Mouse (Mus musculus): ENCODE data around the gene Nrros. TPM values are rescaled to one million over a fixed set of nuclear protein-coding genes. Genes with fewer than 3 reads are reported as not detected.

Nrros gene
- total and polyA plus RNA-seq, 3 experiments = 3.9 to 9.5 (median 4.7) TPM

DNA sequence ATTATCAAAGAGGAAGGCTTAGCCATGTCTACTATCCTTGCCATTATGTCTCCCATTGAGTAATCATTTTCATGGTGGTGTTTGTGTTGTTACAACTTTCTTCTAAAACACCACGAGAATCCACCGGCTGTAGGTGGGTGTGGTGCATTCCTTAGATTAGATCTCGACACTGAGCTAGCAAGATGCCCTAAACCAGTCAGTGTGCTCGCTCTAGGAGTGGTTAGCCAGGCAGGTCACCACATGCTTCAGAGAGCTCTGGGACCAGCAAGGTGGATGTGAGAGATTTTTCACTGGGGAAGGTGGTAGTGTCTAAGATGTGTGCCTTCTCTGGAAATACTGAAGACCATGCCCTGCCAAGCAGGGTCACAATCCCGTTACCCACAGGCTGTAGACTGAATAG, 49.2 kb downstream of the Nrros start:
- TF ChIP-seq POLR2A (IDR thresholded peaks at IDR 0.05; ENCODE audit: insufficient read depth, low read depth, low read length) = no peak
- TF ChIP-seq EP300 (IDR thresholded peaks at IDR 0.05; ENCODE audit: insufficient read depth, low read depth, low read length) = no peak
- TF ChIP-seq CTCF (IDR thresholded peaks at IDR 0.05) = no peak
- Histone ChIP-seq H3K27ac (no peak overlapping the region), H3K36me3 (ENCODE audit: control insufficient read depth, insufficient read depth, low read length) (no peaks in the 10 kb centered on the region), H3K4me1 (ENCODE audit: control insufficient read depth, insufficient read depth, low read length) (peaks cover 7% of the 10 kb centered on the region), H3K9ac (ENCODE audit: low read depth, low read length) (no peak overlapping the region), H3K27me3 (ENCODE audit: control insufficient read depth, insufficient read depth, low read length) (no peaks in the 10 kb centered on the region), H3K79me2 (replicated peaks; ENCODE audit: control insufficient read depth, insufficient read depth, low read length) (no peaks in the 10 kb centered on the region), H3K4me3 (no peak overlapping the region)
- no peak for DNase-seq
- intact Hi-C loops (cut with DNase I) = loop anchor here (2.0 to 5.0 kb wide), 2 partner anchors 49 to 86 kb away; partner anchors contain the start of gene Nrros
- WGBS = 36% methylated on average over 5 of the region's 5 CpGs

DNA sequence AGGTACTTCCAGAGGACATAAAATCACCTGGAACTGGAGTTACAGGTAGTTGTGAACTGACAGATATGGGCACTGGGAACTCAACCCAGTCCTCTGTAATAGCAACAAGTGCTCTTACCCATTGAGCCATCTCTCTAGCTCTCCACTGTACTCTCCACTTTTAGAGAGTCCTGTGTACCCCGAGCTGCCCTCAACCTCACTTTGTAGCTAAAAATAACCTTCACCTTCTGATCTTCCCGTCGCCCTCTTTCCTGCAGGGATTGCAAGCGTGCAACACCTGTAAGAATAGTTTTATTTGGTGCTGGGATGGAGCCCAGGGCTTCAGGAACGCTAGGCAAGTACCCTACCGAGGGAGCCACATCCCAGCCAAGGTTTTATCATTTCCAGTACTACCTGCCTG, 49.6 kb downstream of the Nrros start:
- H3K4me1 ChIP-seq (ENCODE audit: control insufficient read depth, insufficient read depth, low read length) = peaks cover 7% of the 10 kb centered on the region
- H3K9ac ChIP-seq (ENCODE audit: low read depth, low read length) = no peak overlapping the region
- 30% methylated on average over 6 of the region's 6 CpGs for WGBS
- H3K79me2 ChIP-seq (replicated peaks; ENCODE audit: control insufficient read depth, insufficient read depth, low read length) = no peaks in the 10 kb centered on the region
- H3K36me3 ChIP-seq (ENCODE audit: control insufficient read depth, insufficient read depth, low read length) = no peaks in the 10 kb centered on the region
- no peak overlapping the region for H3K4me3 ChIP-seq
- TF ChIP-seq EP300 (IDR thresholded peaks at IDR 0.05; ENCODE audit: insufficient read depth, low read depth, low read length) = no peak
- TF ChIP-seq POLR2A (IDR thresholded peaks at IDR 0.05; ENCODE audit: insufficient read depth, low read depth, low read length) = no peak
- TF ChIP-seq CTCF (IDR thresholded peaks at IDR 0.05) = no peak
- H3K27me3 ChIP-seq (ENCODE audit: control insufficient read depth, insufficient read depth, low read length) = no peaks in the 10 kb centered on the region
- intact Hi-C loops (cut with DNase I) = loop anchor here (1.0 to 5.0 kb wide), 3 partner anchors 49 to 384 kb away; partner anchors contain the start of gene Nrros
- no peak overlapping the region for H3K27ac ChIP-seq
- no peak for DNase-seq

DNA sequence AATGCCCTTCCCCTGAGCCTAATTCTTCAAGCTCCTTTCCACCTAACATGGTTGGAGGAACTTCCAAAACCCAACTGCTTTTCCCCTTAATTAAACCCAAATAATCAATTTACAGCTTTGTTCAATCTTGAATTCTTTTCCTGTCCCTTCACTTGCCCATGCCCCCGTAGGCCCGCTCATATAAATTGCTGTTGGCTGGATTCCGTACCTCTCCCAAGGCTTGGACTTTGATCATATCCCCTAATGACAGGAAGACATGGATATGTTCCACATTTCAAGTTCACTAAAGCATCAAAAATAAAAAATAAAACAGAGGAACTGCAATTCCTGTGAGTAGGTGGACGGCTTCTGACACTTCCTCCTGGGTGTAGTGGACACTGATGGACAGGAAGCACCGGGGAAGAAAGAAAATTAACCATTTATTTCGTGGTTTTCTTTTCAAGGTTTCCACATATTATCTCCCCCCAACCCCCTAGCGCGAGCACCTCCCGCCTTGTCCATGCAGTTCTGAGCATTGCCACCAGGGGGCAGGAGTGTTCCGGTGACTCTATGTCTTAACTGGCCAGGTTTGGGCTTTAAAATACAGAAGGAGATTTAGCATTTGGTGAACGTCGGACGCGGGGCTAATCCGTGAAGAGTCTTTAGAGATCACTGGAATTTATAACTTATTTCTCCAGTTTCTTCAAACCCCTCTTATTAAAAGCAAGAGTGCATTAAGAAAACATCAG, 50.3 kb downstream of the Nrros start:
- no peak overlapping the region for H3K27ac ChIP-seq
- H3K9ac ChIP-seq (ENCODE audit: low read depth, low read length) = no peak overlapping the region

DNA sequence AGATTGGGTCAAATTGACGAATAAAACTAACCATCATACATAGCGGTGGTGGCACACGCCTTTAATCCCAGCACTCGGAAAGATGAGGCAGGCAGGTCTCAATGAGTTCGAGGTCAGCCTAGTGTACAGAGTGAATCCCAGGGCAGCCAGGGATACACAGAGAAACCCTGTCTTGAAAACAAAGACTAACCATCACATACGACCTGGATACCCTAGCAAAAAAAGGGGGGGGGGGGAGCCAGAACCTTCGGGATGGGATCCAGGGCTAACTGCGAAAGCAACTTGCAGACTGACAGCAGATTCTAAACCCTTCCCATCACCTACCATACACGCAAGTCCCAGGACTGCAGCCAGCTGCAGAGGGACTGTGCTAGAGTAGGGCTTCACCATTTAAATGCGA, 51.0 kb downstream of the Nrros start:
- no peak for DNase-seq
- intact Hi-C loops (cut with DNase I) = no loop called here

More for the DNA sequence above, 50.3 kb downstream of the Nrros start:
- Histone ChIP-seq H3K36me3 (ENCODE audit: control insufficient read depth, insufficient read depth, low read length) (no peaks in the 10 kb centered on the region), H3K4me3 (no peak overlapping the region), H3K79me2 (replicated peaks; ENCODE audit: control insufficient read depth, insufficient read depth, low read length) (no peaks in the 10 kb centered on the region), H3K27me3 (ENCODE audit: control insufficient read depth, insufficient read depth, low read length) (no peaks in the 10 kb centered on the region), H3K4me1 (ENCODE audit: control insufficient read depth, insufficient read depth, low read length) (peaks cover 7% of the 10 kb centered on the region)
- TF ChIP-seq EP300 (IDR thresholded peaks at IDR 0.05; ENCODE audit: insufficient read depth, low read depth, low read length) = peak; percentile 69; the same call in 1 of the 2 replicates
- TF ChIP-seq POLR2A (IDR thresholded peaks at IDR 0.05; ENCODE audit: insufficient read depth, low read depth, low read length) = 0 out of 2 replicates have a peak, but pooled peaks have one; percentile 18
- no peak; the same call in 1 of the 2 replicates for TF ChIP-seq CTCF (IDR thresholded peaks at IDR 0.05)
- 9% methylated on average over 15 of the region's 15 CpGs for WGBS
- intact Hi-C loops (cut with DNase I) = loop anchor here (1.0 to 5.0 kb wide), 2 partner anchors 87 to 384 kb away; no protein-coding TSS in a partner anchor
- peak; percentile 81 to 91 for DNase-seq

DNA sequence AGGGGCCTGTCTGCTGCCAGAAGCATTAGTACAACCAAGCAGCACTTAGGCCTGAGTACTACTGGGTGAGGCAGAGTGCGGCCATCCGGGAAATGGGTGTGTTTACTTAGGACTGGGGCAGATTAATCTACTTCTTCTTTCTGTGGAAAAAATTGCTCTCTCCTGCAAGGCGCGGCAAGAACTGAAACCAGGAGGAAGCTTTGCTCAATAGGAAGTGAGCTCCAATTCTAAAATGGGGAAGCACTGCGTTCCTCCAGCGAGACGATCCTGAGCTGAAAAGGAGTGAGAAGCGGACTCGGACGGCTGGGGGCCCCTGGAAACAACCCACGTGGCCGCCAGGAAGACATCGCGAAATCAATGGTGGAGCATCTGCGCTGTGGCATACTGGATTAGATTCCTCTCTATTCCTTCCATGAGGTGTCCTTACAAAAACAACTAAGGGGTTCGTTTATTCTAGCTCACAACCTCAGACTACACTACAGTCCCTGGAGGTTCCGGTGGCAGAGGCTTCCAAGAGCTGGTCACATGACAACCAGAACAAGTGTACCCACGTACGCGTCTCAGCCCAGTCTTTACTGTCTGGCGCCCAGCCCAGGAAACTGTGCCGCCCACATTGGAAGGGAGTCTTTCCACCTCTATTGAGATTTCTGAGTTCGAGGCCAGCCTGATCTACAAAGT, 51.7 kb downstream of the Nrros start:
- no peaks in the 10 kb centered on the region for H3K27me3 ChIP-seq (ENCODE audit: control insufficient read depth, insufficient read depth, low read length)
- peak overlapping the region; percentile 68 for H3K27ac ChIP-seq
- no peak overlapping the region for H3K4me3 ChIP-seq
- H3K9ac ChIP-seq (ENCODE audit: low read depth, low read length) = peak overlapping the region; percentile 44; the same call in 1 of the 2 replicates
- WGBS = 37% methylated on average over 23 of the region's 23 CpGs
- no peak for TF ChIP-seq POLR2A (IDR thresholded peaks at IDR 0.05; ENCODE audit: insufficient read depth, low read depth, low read length)
- no peak for TF ChIP-seq CTCF (IDR thresholded peaks at IDR 0.05)
- no peak for TF ChIP-seq EP300 (IDR thresholded peaks at IDR 0.05; ENCODE audit: insufficient read depth, low read depth, low read length)
- peak; percentile 68 to 81 for DNase-seq
- no peaks in the 10 kb centered on the region for H3K79me2 ChIP-seq (replicated peaks; ENCODE audit: control insufficient read depth, insufficient read depth, low read length)
- intact Hi-C loops (cut with DNase I) = no loop called here
- peaks cover 7% of the 10 kb centered on the region for H3K4me1 ChIP-seq (ENCODE audit: control insufficient read depth, insufficient read depth, low read length)
- H3K36me3 ChIP-seq (ENCODE audit: control insufficient read depth, insufficient read depth, low read length) = no peaks in the 10 kb centered on the region

More for the DNA sequence above, 51.0 kb downstream of the Nrros start:
- Histone ChIP-seq H3K27me3 (ENCODE audit: control insufficient read depth, insufficient read depth, low read length) (no peaks in the 10 kb centered on the region), H3K4me1 (ENCODE audit: control insufficient read depth, insufficient read depth, low read length) (peaks cover 7% of the 10 kb centered on the region), H3K4me3 (no peak overlapping the region), H3K27ac (peak overlapping the region; percentile 68; the same call in 1 of the 2 replicates), H3K36me3 (ENCODE audit: control insufficient read depth, insufficient read depth, low read length) (no peaks in the 10 kb centered on the region), H3K9ac (ENCODE audit: low read depth, low read length) (no peak overlapping the region), H3K79me2 (replicated peaks; ENCODE audit: control insufficient read depth, insufficient read depth, low read length) (no peaks in the 10 kb centered on the region)
- TF ChIP-seq CTCF (IDR thresholded peaks at IDR 0.05) (no peak), POLR2A (IDR thresholded peaks at IDR 0.05; ENCODE audit: insufficient read depth, low read depth, low read length) (no peak), EP300 (IDR thresholded peaks at IDR 0.05; ENCODE audit: insufficient read depth, low read depth, low read length) (no peak)
- 83% methylated on average over 10 of the region's 10 CpGs for WGBS
